ENCODE assay signal across 10 mouse cellular contexts in genomic region chr11:106026465-106027151, GRCm38 (mm10). TPM values are rescaled to one million over a fixed set of nuclear protein-coding genes. Genes with fewer than 3 reads are reported as not detected.
DNase-seq lines count a peak whose midpoint lies in the region; ATAC-seq and TF ChIP-seq lines count a peak whose summit lies in the region.
"Had no signal": no experiment of that assay in that cellular context is flagged by ENCODE, and none has a peak within 500 bp of the region (broad histone marks: within the 10 kb centered on the region; RNA-seq: fewer than 3 reads in every experiment).

No protein-coding gene starts in this region.

- ATAC-seq in kidney, embryonic 14.5 days (ENCODE audit: low FRiP score, low TSS enrichment): peak; percentile 39; the same call in 1 of the 2 replicates
- no peak for ATAC-seq in neural tube, embryonic 11.5 days (ENCODE audit: insufficient read depth, low FRiP score, low TSS enrichment)

- intact Hi-C loops in gastrocnemius, adult 2 months (cut with DNase I): loop anchor here (2.0 to 10.0 kb wide), 2 partner anchors 52 to 100 kb away; no protein-coding TSS in a partner anchor

- no peaks in the 10 kb centered on the region for H3K27me3 ChIP-seq in ES-Bruce4 (ENCODE audit: control insufficient read depth, insufficient read depth, low read length, poor library complexity, severe bottlenecking)
- H3K27me3 ChIP-seq in cerebellum, adult 2 months (ENCODE audit: control insufficient read depth, insufficient read depth, low read length): no peaks in the 10 kb centered on the region
- H3K27me3 ChIP-seq in kidney, embryonic 14.5 days (ENCODE audit: control insufficient read depth, insufficient read depth, low read length): no peaks in the 10 kb centered on the region; the same call in 1 of the 2 replicates
- H3K27me3 ChIP-seq in neural tube, embryonic 11.5 days (ENCODE audit: control insufficient read depth, insufficient read depth, low read length): no peaks in the 10 kb centered on the region

- H3K4me3 ChIP-seq in ES-Bruce4 (ENCODE audit: low read depth, low read length): no peak overlapping the region
- H3K4me3 ChIP-seq in cerebellum, adult 2 months (replicated peaks; ENCODE audit: insufficient read depth, low read depth, low read length): no peak overlapping the region
- H3K4me3 ChIP-seq in gastrocnemius, adult 2 months: no peak overlapping the region
- H3K4me3 ChIP-seq in kidney, embryonic 14.5 days (ENCODE audit: low read length): no peak overlapping the region
- no peak overlapping the region for H3K4me3 ChIP-seq in neural tube, embryonic 11.5 days (ENCODE audit: low read depth, low read length)

- 30% methylated on average over 11 of the region's 11 CpGs for WGBS in cerebellum, adult 2 months
- WGBS in kidney, embryonic 14.5 days: 41% methylated on average over 11 of the region's 11 CpGs
- WGBS in neural tube, embryonic 11.5 days: 47% methylated on average over 10 of the region's 11 CpGs

- H3K36me3 ChIP-seq in ES-Bruce4 (ENCODE audit: control insufficient read depth, insufficient read depth, low read length, poor library complexity, severe bottlenecking): no peaks in the 10 kb centered on the region
- H3K36me3 ChIP-seq in kidney, embryonic 14.5 days (ENCODE audit: control insufficient read depth, insufficient read depth, low read length): 0 out of 2 replicates have a peak, but pooled peaks cover 3% of the 10 kb centered on the region
- no peaks in the 10 kb centered on the region for H3K36me3 ChIP-seq in neural tube, embryonic 11.5 days (ENCODE audit: control insufficient read depth, insufficient read depth, low read length)

- H3K4me1 ChIP-seq in ES-Bruce4 (ENCODE audit: control insufficient read depth, insufficient read depth, low read length): no peaks in the 10 kb centered on the region
- no peaks in the 10 kb centered on the region for H3K4me1 ChIP-seq in cerebellum, adult 2 months (ENCODE audit: control insufficient read depth, insufficient read depth, low read length)
- H3K4me1 ChIP-seq in kidney, embryonic 14.5 days (ENCODE audit: control insufficient read depth, insufficient read depth, low read length): no peaks in the 10 kb centered on the region
- no peaks in the 10 kb centered on the region for H3K4me1 ChIP-seq in neural tube, embryonic 11.5 days (ENCODE audit: control insufficient read depth, insufficient read depth, low read length)

- no peak for TF ChIP-seq EP300 in ES-Bruce4 (IDR thresholded peaks at IDR 0.05; ENCODE audit: insufficient read depth, low read depth, low read length)

- no peak for TF ChIP-seq POLR2A in ES-Bruce4 (IDR thresholded peaks at IDR 0.05; ENCODE audit: insufficient read depth, low read length)
- TF ChIP-seq POLR2A in cerebellum, adult 2 months (IDR thresholded peaks at IDR 0.05; ENCODE audit: borderline replicate concordance, insufficient read depth, low read length): no peak

- H3K9ac ChIP-seq in ES-Bruce4 (ENCODE audit: low read depth, poor library complexity, severe bottlenecking): no peak overlapping the region
- no peak overlapping the region for H3K9ac ChIP-seq in kidney, embryonic 14.5 days (ENCODE audit: low read depth, low read length)
- no peak overlapping the region for H3K9ac ChIP-seq in neural tube, embryonic 11.5 days (ENCODE audit: low read length)

- DNase-seq in 416B (ENCODE audit: low read depth): peak; percentile 57
- DNase-seq in cerebellum, adult 2 months: peak; percentile 59 to 75
- peak; percentile 76 for DNase-seq in gastrocnemius, adult 2 months
- peak; percentile 64 for DNase-seq in liver
- peak; percentile 58 for DNase-seq in neural tube, embryonic 11.5 days (ENCODE audit: low spot score)
- DNase-seq in thymus, postnatal 10 days (ENCODE audit: low spot score in 2 of 2): peak; percentile 62 to 78

- no peak overlapping the region for H3K4me2 ChIP-seq in kidney, embryonic 14.5 days (replicated peaks; ENCODE audit: low read depth, low read length)
- H3K4me2 ChIP-seq in neural tube, embryonic 11.5 days (ENCODE audit: low read depth): no peak overlapping the region

- peak; percentile 74 for TF ChIP-seq CTCF in ES-Bruce4 (IDR thresholded peaks at IDR 0.05; ENCODE audit: low read depth, low read length)
- peak; percentile 87 for TF ChIP-seq CTCF in cerebellum, adult 2 months (IDR thresholded peaks at IDR 0.05; ENCODE audit: borderline replicate concordance, insufficient read depth, low read depth, low read length)
- TF ChIP-seq CTCF in gastrocnemius, adult 2 months (IDR thresholded peaks at IDR 0.05): peak; percentile 87

- no peaks in the 10 kb centered on the region for H3K9me3 ChIP-seq in ES-Bruce4 (replicated peaks; ENCODE audit: control insufficient read depth, insufficient read depth, low read length, poor library complexity, severe bottlenecking)
- no peaks in the 10 kb centered on the region for H3K9me3 ChIP-seq in kidney, embryonic 14.5 days (ENCODE audit: control insufficient read depth, low read length)
- H3K9me3 ChIP-seq in neural tube, embryonic 11.5 days (ENCODE audit: control insufficient read depth, low read length): no peaks in the 10 kb centered on the region

- H3K27ac ChIP-seq in ES-Bruce4 (ENCODE audit: insufficient read depth, low read length): no peak overlapping the region
- no peak overlapping the region for H3K27ac ChIP-seq in cerebellum, adult 2 months (ENCODE audit: insufficient read depth, low read length)
- H3K27ac ChIP-seq in gastrocnemius, adult 2 months: no peak overlapping the region
- no peak overlapping the region for H3K27ac ChIP-seq in kidney, embryonic 14.5 days (ENCODE audit: low read depth, low read length)
- no peak overlapping the region for H3K27ac ChIP-seq in neural tube, embryonic 11.5 days (ENCODE audit: low read depth, low read length)

RNA-seq across cellular contexts. Expression of gene Dcaf7, which starts 10.1 kb away (rescaled TPM):
- 48.9 TPM in 2 replicates for polyA plus RNA-seq in ES-Bruce4 (2011; ENCODE audit: insufficient read depth, insufficient read length, low read depth, missing spikeins)
- 86.9 and 89.6 TPM in 2 replicates for polyA plus RNA-seq in cerebellum, adult 2 months (2012; rRNA removed)
- total RNA-seq in gastrocnemius, adult 2 months (2021): 10 to 100 TPM; 23.9 to 28.2 TPM
- polyA plus RNA-seq in kidney, embryonic 14.5 days (2014; fragmentation: Nextera tagmentation; extraction: Ambion mirVana): 43.7 and 68.8 TPM in 2 replicates
- 94.6 and 100 TPM in 2 replicates for polyA plus RNA-seq in neural tube, embryonic 11.5 days (2014; fragmentation: Nextera tagmentation; extraction: Ambion mirVana)

RNA-seq across cellular contexts. Expression of gene Kcnh6, which starts 18.7 kb away (rescaled TPM):
- 0.21 and 0.68 TPM in 2 replicates for polyA plus RNA-seq in ES-Bruce4 (2011; ENCODE audit: insufficient read depth, insufficient read length, low read depth, missing spikeins)
- 1.3 and 1.4 TPM in 2 replicates for polyA plus RNA-seq in cerebellum, adult 2 months (2012; rRNA removed)
- total RNA-seq in gastrocnemius, adult 2 months (2021): not detected
- 0.10 and 0.14 TPM in 2 replicates for polyA plus RNA-seq in kidney, embryonic 14.5 days (2014; fragmentation: Nextera tagmentation; extraction: Ambion mirVana)
- polyA plus RNA-seq in neural tube, embryonic 11.5 days (2014; fragmentation: Nextera tagmentation; extraction: Ambion mirVana): 0.58 and 0.65 TPM in 2 replicates
- total RNA-seq: gastrocnemius, postnatal 36 days had no signal

RNA-seq across cellular contexts. Expression of gene Ace3, which starts 32.1 kb away (rescaled TPM):
- polyA plus RNA-seq in ES-Bruce4 (2011; ENCODE audit: insufficient read depth, insufficient read length, low read depth, missing spikeins): not detected in 2 replicates
- polyA plus RNA-seq in cerebellum, adult 2 months (2012; rRNA removed): not detected in 2 replicates
- total RNA-seq in gastrocnemius, adult 2 months (2021): not detected
- not detected in 2 replicates for polyA plus RNA-seq in kidney, embryonic 14.5 days (2014; fragmentation: Nextera tagmentation; extraction: Ambion mirVana)
- polyA plus RNA-seq in neural tube, embryonic 11.5 days (2014; fragmentation: Nextera tagmentation; extraction: Ambion mirVana): not detected in 2 replicates
- total RNA-seq: gastrocnemius, postnatal 36 days had no signal
- polyA plus RNA-seq: stomach, embryonic 14.5 days had no signal

RNA-seq across cellular contexts. Expression of gene Taco1, which starts 39.3 kb away (rescaled TPM):
- 9.8 and 11.6 TPM in 2 replicates for polyA plus RNA-seq in ES-Bruce4 (2011; ENCODE audit: insufficient read depth, insufficient read length, low read depth, missing spikeins)
- polyA plus RNA-seq in cerebellum, adult 2 months (2012; rRNA removed): 14.3 and 17.7 TPM in 2 replicates
- 10 to 100 TPM; 33.5 to 50.1 TPM for total RNA-seq in gastrocnemius, adult 2 months (2021)
- polyA plus RNA-seq in kidney, embryonic 14.5 days (2014; fragmentation: Nextera tagmentation; extraction: Ambion mirVana): 10.3 and 11.3 TPM in 2 replicates
- 7.9 and 10.9 TPM in 2 replicates for polyA plus RNA-seq in neural tube, embryonic 11.5 days (2014; fragmentation: Nextera tagmentation; extraction: Ambion mirVana)

RNA-seq across cellular contexts. Expression of gene Map3k3, which starts 57.8 kb away (rescaled TPM):
- polyA plus RNA-seq in ES-Bruce4 (2011; ENCODE audit: insufficient read depth, insufficient read length, low read depth, missing spikeins): 44.6 and 46.1 TPM in 2 replicates
- polyA plus RNA-seq in cerebellum, adult 2 months (2012; rRNA removed): 33.8 and 34.0 TPM in 2 replicates
- total RNA-seq in gastrocnemius, adult 2 months (2021): 10 to 100 TPM; 23.2 to 25.7 TPM
- 23.2 and 25.7 TPM in 2 replicates for polyA plus RNA-seq in kidney, embryonic 14.5 days (2014; fragmentation: Nextera tagmentation; extraction: Ambion mirVana)
- 19.5 and 20.8 TPM in 2 replicates for polyA plus RNA-seq in neural tube, embryonic 11.5 days (2014; fragmentation: Nextera tagmentation; extraction: Ambion mirVana)
